Mouse (Mus musculus): ENCODE measurements at regions not wholly inside any gene's neighbourhood (a gene's known extent, or its start where the extent isn't known, plus 50 kb on each side); places are given as distances from the start of the nearest gene placed in this dataset.

DNA sequence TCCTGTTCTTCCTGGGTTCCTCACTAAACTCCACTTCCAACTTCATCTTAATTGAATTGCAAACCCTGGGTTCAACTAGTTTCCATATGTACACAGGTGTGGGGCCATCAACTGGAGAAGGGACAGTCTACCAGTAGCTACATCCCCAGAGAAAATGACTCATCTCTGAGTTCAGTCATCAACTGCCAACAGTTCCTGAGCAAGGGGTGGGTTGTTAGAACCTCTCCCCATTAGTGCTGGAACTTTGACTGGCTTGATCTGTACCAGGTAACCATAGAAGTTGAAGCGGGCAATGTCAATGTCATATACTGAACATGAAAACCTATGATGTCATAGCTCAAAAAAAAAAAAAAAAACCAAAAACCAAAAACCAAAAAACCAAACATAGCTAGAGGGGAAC is 69.8 kb downstream of the Gm21750 start:
- no peak for TF ChIP-seq POLR2A (IDR thresholded peaks at IDR 0.05; ENCODE audit: insufficient read depth, low read depth, low read length)
- no peak for TF ChIP-seq CTCF (IDR thresholded peaks at IDR 0.05; ENCODE audit: insufficient read depth, low read depth, low read length)
- Histone ChIP-seq H3K27ac (ENCODE audit: insufficient read depth, low read depth, low read length) (no peak overlapping the region), H3K4me3 (ENCODE audit: insufficient read depth, low read depth, low read length) (no peak overlapping the region), H3K4me1 (ENCODE audit: control insufficient read depth, insufficient read depth, low read length) (no peaks in the 10 kb centered on the region)
- 97% methylated on average over 1 of the region's 1 CpGs for WGBS

DNA sequence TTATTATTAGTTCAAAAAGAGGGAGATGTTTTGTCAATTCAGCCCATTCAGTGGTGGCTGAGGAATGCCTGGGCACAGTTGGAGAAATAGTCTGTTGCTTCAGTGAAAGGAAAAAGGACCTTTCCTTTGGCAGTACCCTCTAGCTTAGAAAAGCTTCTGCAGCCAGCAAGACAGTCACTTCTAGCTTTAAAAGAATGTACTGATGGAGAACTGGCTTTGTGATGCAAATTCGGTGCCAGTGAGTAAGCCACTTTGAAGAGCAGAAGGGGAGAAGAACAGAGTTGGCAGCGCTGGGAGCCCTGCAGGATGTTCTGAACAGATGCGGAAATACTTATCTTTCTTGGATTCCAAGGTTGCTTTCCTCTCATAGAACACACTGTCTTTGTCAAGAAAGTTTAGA is 71.1 kb downstream of the Gm21750 start:
- 34% methylated on average over 3 of the region's 3 CpGs for WGBS
- Histone ChIP-seq H3K4me1 (ENCODE audit: control insufficient read depth, insufficient read depth, low read length) (no peaks in the 10 kb centered on the region), H3K4me3 (ENCODE audit: insufficient read depth, low read depth, low read length) (no peak overlapping the region), H3K27ac (ENCODE audit: insufficient read depth, low read depth, low read length) (no peak overlapping the region)
- TF ChIP-seq POLR2A (IDR thresholded peaks at IDR 0.05; ENCODE audit: insufficient read depth, low read depth, low read length) (no peak), CTCF (IDR thresholded peaks at IDR 0.05; ENCODE audit: insufficient read depth, low read depth, low read length) (no peak)

DNA sequence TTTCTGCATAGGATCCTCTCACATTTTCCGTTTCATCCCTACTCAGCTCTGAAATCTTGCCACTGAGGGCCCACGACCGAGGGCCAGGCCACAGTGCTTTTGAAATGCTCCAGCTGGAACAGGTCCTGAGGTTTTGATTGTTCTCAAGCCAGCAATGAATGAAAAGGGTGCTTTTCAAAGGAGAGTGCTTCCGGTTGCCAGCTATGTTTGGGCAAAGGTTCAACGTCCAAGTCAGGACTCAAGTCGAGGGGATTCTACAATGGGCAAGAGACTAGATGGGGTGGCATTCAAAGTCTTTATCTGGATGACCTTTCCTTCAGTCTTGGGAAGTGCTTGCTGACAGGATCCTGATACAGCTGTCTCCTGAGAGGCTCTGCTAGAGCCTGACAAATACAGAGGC is 89.8 kb downstream of the Gm21750 start:
- Histone ChIP-seq H3K27ac (ENCODE audit: insufficient read depth, low read depth, low read length) (no peak overlapping the region), H3K4me3 (ENCODE audit: insufficient read depth, low read depth, low read length) (no peak overlapping the region), H3K4me1 (ENCODE audit: control insufficient read depth, insufficient read depth, low read length) (no peaks in the 10 kb centered on the region)
- 41% methylated on average over 6 of the region's 6 CpGs for WGBS
- no peak for TF ChIP-seq CTCF (IDR thresholded peaks at IDR 0.05; ENCODE audit: insufficient read depth, low read depth, low read length)
- no peak for TF ChIP-seq POLR2A (IDR thresholded peaks at IDR 0.05; ENCODE audit: insufficient read depth, low read depth, low read length)

DNA sequence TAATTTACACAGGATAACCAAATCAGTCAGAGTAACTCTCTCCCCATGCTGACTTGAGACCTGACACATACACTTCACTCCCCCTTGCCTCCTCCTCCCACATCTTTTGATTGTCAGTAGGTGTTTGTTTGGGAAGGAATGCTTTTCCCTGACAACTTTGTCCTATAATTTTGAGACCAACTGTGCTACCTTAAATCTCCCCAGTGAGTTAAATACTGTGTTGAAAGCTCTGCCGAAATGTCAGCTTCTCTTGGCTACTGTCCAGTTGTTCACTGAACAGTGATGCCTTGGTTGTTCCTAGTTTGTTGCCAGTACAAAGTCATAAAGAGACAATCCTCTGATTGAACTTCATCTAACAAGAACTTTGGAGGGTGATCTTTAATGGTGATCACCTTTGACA is 99.0 kb downstream of the Gm21750 start:
- no peak overlapping the region for H3K27ac ChIP-seq (ENCODE audit: insufficient read depth, low read depth, low read length)
- no peak for TF ChIP-seq POLR2A (IDR thresholded peaks at IDR 0.05; ENCODE audit: insufficient read depth, low read depth, low read length)
- no peak for TF ChIP-seq CTCF (IDR thresholded peaks at IDR 0.05; ENCODE audit: insufficient read depth, low read depth, low read length)
- WGBS: 12% methylated on average over 1 of the region's 1 CpGs
- no peak overlapping the region for H3K4me3 ChIP-seq (ENCODE audit: insufficient read depth, low read depth, low read length)
- no peaks in the 10 kb centered on the region for H3K4me1 ChIP-seq (ENCODE audit: control insufficient read depth, insufficient read depth, low read length)

DNA sequence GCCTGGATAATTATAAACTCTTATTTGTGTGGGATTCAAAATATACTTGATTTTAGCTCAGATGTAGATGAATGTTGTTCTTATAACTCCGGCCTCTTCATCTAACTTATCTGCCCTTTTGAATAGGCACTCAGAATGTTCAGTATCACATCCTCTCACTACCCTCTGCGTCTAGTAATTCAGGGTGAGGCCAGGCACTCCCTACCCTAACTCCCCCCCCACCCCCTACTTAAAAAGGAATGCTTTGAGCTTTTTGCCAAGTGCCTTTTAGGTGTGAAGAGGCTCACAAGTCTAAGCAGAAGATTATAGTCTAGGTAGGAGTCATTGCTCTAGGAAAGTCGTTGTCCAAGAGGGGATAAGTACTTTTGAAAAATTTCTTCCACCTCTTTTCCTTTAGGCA is 111.9 kb downstream of the Gm21750 start:
- Histone ChIP-seq H3K27ac (ENCODE audit: insufficient read depth, low read depth, low read length) (no peak overlapping the region), H3K4me3 (ENCODE audit: insufficient read depth, low read depth, low read length) (no peak overlapping the region), H3K4me1 (ENCODE audit: control insufficient read depth, insufficient read depth, low read length) (no peaks in the 10 kb centered on the region)
- WGBS: 80% methylated on average over 3 of the region's 3 CpGs
- no peak for TF ChIP-seq POLR2A (IDR thresholded peaks at IDR 0.05; ENCODE audit: insufficient read depth, low read depth, low read length)
- no peak for TF ChIP-seq CTCF (IDR thresholded peaks at IDR 0.05; ENCODE audit: insufficient read depth, low read depth, low read length)

DNA sequence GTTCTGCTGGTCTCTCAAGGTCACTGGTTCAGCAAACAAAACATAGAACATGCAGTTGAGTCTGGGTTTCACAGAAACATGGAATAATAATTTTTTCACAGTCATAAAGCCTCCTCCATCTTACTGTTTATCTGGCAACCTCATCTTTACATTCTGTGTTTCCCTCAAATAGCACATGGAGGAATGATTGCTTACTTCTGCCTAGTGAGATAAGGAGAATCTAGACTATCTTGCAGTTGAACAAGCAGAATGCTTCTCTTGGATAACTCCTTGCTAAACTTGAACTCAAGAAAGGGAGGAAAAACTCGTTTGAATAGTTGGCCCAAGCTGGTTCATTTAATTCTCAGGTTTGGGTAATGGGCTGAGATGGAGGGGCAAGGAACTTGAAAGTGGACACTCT is 112.8 kb downstream of the Gm21750 start:
- Histone ChIP-seq H3K4me1 (ENCODE audit: control insufficient read depth, insufficient read depth, low read length) (no peaks in the 10 kb centered on the region), H3K4me3 (ENCODE audit: insufficient read depth, low read depth, low read length) (no peak overlapping the region), H3K27ac (ENCODE audit: insufficient read depth, low read depth, low read length) (no peak overlapping the region)
- no peak for TF ChIP-seq POLR2A (IDR thresholded peaks at IDR 0.05; ENCODE audit: insufficient read depth, low read depth, low read length)
- no peak for TF ChIP-seq CTCF (IDR thresholded peaks at IDR 0.05; ENCODE audit: insufficient read depth, low read depth, low read length)
- 17% methylated on average over 1 of the region's 1 CpGs for WGBS

DNA sequence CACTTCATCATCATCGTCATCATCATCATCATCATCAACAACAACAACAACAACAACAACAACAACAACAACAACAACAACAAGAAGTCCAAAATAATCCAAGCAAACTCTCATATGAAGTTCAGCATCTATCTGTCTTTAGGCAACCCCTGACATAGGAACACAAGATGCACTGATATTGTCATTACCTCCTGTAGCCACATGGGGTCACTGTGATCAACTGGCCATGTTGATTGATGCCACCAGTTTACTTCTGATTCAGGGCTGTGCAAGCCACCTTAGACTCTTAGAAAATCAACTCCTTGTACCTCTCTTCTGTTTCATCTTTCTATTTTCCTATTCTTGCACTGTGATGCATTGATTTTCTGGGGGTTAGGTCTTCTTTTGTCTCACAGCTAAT is 115.0 kb downstream of the Gm21750 start:
- no peaks in the 10 kb centered on the region for H3K4me1 ChIP-seq (ENCODE audit: control insufficient read depth, insufficient read depth, low read length)
- WGBS: 22% methylated on average over 1 of the region's 1 CpGs
- TF ChIP-seq CTCF (IDR thresholded peaks at IDR 0.05; ENCODE audit: insufficient read depth, low read depth, low read length) (no peak), POLR2A (IDR thresholded peaks at IDR 0.05; ENCODE audit: insufficient read depth, low read depth, low read length) (no peak)
- H3K4me3 ChIP-seq (ENCODE audit: insufficient read depth, low read depth, low read length): no peak overlapping the region
- H3K27ac ChIP-seq (ENCODE audit: insufficient read depth, low read depth, low read length): no peak overlapping the region

DNA sequence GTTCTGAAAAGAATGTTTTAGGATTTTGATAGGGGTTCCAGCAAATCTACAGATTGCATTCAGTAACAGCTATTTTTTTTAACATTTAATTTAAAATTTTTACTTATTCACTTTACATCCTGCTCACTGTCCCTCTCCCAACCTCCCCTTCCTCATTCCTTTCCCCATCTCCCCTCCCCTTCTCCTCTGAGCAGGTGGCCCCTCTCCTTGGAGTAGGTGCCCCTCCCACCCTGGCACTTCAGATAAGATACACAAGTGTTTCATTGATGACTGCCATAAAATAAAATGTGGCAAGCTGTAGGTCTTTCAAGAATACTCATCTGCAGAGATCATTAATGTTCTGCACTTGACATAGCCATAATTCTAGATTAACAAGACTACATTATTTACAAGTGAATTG is 146.1 kb downstream of the Gm21750 start:
- no peaks in the 10 kb centered on the region for H3K4me1 ChIP-seq (ENCODE audit: control insufficient read depth, insufficient read depth, low read length)
- no peak overlapping the region for H3K4me3 ChIP-seq (ENCODE audit: insufficient read depth, low read depth, low read length)
- H3K27ac ChIP-seq (ENCODE audit: insufficient read depth, low read depth, low read length): no peak overlapping the region
- no peak for TF ChIP-seq CTCF (IDR thresholded peaks at IDR 0.05; ENCODE audit: insufficient read depth, low read depth, low read length)
- no peak for TF ChIP-seq POLR2A (IDR thresholded peaks at IDR 0.05; ENCODE audit: insufficient read depth, low read depth, low read length)

DNA sequence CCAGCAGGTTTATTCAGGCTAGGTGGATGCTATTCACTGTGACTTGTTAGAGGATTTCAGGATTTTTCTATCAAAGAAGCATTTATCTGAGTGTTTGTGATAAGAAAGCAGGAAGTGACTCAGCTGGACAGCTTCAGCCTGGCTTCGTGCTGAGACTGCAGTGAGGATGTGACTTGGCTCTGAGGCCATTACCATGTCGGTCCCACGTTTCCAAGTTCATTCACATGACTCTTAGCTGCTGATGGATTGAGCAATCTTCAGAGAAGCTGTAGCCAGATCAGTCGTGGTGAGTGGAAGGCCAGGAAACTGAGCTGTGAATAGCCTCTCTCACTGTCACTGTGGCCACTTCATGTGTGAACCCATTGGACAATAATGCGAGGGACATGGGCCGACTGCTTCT is 177.9 kb downstream of the Gm21750 start:
- Histone ChIP-seq H3K4me3 (ENCODE audit: insufficient read depth, low read depth, low read length) (no peak overlapping the region), H3K27ac (ENCODE audit: insufficient read depth, low read depth, low read length) (no peak overlapping the region), H3K4me1 (ENCODE audit: control insufficient read depth, insufficient read depth, low read length) (no peaks in the 10 kb centered on the region)
- TF ChIP-seq CTCF (IDR thresholded peaks at IDR 0.05; ENCODE audit: insufficient read depth, low read depth, low read length) (no peak), POLR2A (IDR thresholded peaks at IDR 0.05; ENCODE audit: insufficient read depth, low read depth, low read length) (no peak)
- 77% methylated on average over 6 of the region's 6 CpGs for WGBS

DNA sequence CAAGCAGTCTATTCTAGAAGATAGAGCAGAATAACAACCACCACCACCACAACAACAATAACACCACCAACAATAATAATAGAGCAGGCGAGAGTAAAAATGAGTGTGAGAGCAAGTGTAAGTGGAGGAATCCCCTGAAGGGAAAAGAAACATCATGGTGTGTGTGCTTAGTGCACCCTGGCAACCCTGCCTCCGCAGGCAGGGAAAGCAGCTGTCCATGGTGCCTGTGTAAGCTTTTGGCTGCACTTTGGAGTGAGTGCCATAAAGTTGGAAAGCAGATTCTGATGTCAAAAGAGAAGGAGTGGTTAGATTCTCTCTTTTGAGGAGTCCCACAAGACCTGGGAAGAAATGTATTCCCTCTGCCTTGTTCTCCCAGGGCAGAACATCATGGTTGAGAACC is 200.8 kb downstream of the Gm21750 start:
- H3K4me1 ChIP-seq (ENCODE audit: control insufficient read depth, insufficient read depth, low read length): no peaks in the 10 kb centered on the region
- H3K4me3 ChIP-seq (ENCODE audit: insufficient read depth, low read depth, low read length): no peak overlapping the region
- 61% methylated on average over 2 of the region's 2 CpGs for WGBS
- no peak for TF ChIP-seq POLR2A (IDR thresholded peaks at IDR 0.05; ENCODE audit: insufficient read depth, low read depth, low read length)
- no peak for TF ChIP-seq CTCF (IDR thresholded peaks at IDR 0.05; ENCODE audit: insufficient read depth, low read depth, low read length)
- no peak overlapping the region for H3K27ac ChIP-seq (ENCODE audit: insufficient read depth, low read depth, low read length)
